Mouse (Mus musculus) liver, embryonic 15.5 days (tissue): Measurements from ENCODE around the gene Vwa1. TPM values are rescaled to one million over a fixed set of nuclear protein-coding genes. Genes with fewer than 3 reads are reported as not detected.

ENCODE experiments used
- ATAC-seq: fragments of 200-750 bp; cut with Nextera tagmentation; 2 replicates; pipeline ENCODE4 v1.8.0; 2017; ENCODE audit warnings: moderate number of reproducible peaks, mild to moderate bottlenecking, moderate library complexity; ENCODE audit not compliant: insufficient read depth
- H3K27ac ChIP-seq: fragments of 300-500 bp; sonication (generic); replicated peaks from 2 replicates; pipeline ENCODE4 v1.5.1; 2015; ENCODE audit warnings: mild to moderate bottlenecking, inconsistent platforms
- H3K27me3 ChIP-seq: fragments of 300-500 bp; sonication (generic); 2 replicates; pipeline ENCODE4 v1.6.1; 2015; ENCODE audit warnings: mild to moderate bottlenecking, inconsistent platforms
- H3K36me3 ChIP-seq: fragments of 300-500 bp; sonication (generic); replicated peaks from 2 replicates; pipeline ENCODE4 v1.6.1; 2015; ENCODE audit warnings: moderate library complexity, mild to moderate bottlenecking, inconsistent platforms
- H3K4me1 ChIP-seq: fragments of 300-500 bp; sonication (generic); replicated peaks from 2 replicates; pipeline ENCODE4 v1.6.1; 2015; ENCODE audit warnings: inconsistent platforms
- H3K4me2 ChIP-seq: fragments of 300-500 bp; sonication (generic); 2 replicates; pipeline ENCODE4 v1.6.1; 2015; ENCODE audit warnings: moderate library complexity, mild to moderate bottlenecking, inconsistent platforms
- H3K4me3 ChIP-seq: fragments of 300-500 bp; sonication (generic); replicated peaks from 2 replicates; pipeline ENCODE4 v1.5.1; 2015; ENCODE audit warnings: mild to moderate bottlenecking, inconsistent platforms
- H3K9ac ChIP-seq: fragments of 300-500 bp; sonication (generic); 2 replicates; pipeline ENCODE4 v1.6.1; 2015; ENCODE audit warnings: moderate library complexity, mild to moderate bottlenecking, inconsistent platforms
- H3K9me3 ChIP-seq: fragments of 300-500 bp; sonication (generic); replicated peaks from 2 replicates; pipeline ENCODE4 v1.6.1; 2016; ENCODE audit warnings: inconsistent platforms
- WGBS: fragments of 180-500 bp; shearing (Covaris S2); methylation state at CpG from one replicate; pipeline ENCODE4 v1.1.7; 2015; ENCODE audit warnings: mixed read lengths; ENCODE audit not compliant: insufficient replicate concordance; 5-methylcytosine and 5-hydroxymethylcytosine counted together
- microRNA-seq: library from miRNA; unstranded; fragments of <30 nt; microRNA quantifications from one replicate; pipeline ENCODE4, GENCODE M21; 2016
- polyA plus RNA-seq: library from polyadenylated mRNA; unstranded; fragments of >200 nt; fragmentation: Nextera tagmentation; extraction: Ambion mirVana; gene quantifications from 2 replicates; pipeline ENCODE4 v1.2.1, GENCODE M21; 2015

Vwa1 gene
- polyA plus RNA-seq, 1 experiment from 2014 or later, result 0.33 TPM

DNA sequence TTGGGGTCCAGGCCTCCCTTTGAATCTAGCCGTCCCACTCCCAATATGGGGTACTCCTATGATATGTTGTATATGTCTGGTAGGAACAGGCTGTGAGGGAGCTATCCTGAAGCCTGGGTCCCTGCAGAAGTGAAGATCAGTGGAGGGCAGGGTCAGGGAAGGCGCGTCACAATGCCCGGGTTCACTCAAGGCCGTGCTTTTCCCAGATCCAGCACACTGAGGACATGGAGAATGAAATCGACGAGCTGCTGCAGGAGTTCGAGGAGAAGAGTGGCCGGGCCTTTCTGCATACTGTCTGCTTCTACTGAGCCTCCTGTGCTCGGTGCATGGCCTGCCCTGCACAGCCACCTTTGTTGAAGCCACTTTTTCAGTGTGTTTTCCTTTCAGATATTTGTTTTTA is 41.2 kb downstream of the Vwa1 start:
- Histone ChIP-seq H3K4me2 (peak overlapping the region; percentile 94; the same call in 1 of the 2 replicates), H3K27ac (0 out of 2 replicates have a peak overlapping the region, but pooled peaks have one; percentile 41), H3K4me3 (no peak overlapping the region), H3K9ac (no peak overlapping the region), H3K4me1 (peaks cover 27% of the 10 kb centered on the region), H3K9me3 (no peaks in the 10 kb centered on the region), H3K27me3 (0 out of 2 replicates have a peak, but pooled peaks cover 6% of the 10 kb centered on the region), H3K36me3 (peaks cover 18% of the 10 kb centered on the region)
- whole genome bisulfite sequencing, result 79% methylated on average over 10 of the region's 10 CpGs
- ATAC-seq, result no peak

- Histone ChIP-seq H3K4me1 (no peaks in the 10 kb centered on the region), H3K4me3 (no peak overlapping the region), H3K27me3 (no peaks in the 10 kb centered on the region), H3K27ac (no peak overlapping the region), H3K9me3 (no peaks in the 10 kb centered on the region), H3K36me3 (peaks cover 43% of the 10 kb centered on the region), H3K4me2 (no peak overlapping the region), H3K9ac (no peak overlapping the region)
- 92% methylated on average over 2 of the region's 2 CpGs for WGBS
- ATAC-seq, result no peak
These were observed 46.5 kb downstream of the Vwa1 start for GRCm38 (mm10) chr4:155727993-155728392.

GRCm38 (mm10) chr4:155721668-155722083 is 52.8 kb downstream of the Vwa1 start:
- H3K27me3 ChIP-seq, result no peaks in the 10 kb centered on the region
- no peak for ATAC-seq

More at GRCm38 (mm10) chr4:155721668-155722083, 52.8 kb downstream of the Vwa1 start:
- Histone ChIP-seq H3K27ac (no peak overlapping the region), H3K4me1 (no peaks in the 10 kb centered on the region), H3K4me2 (no peak overlapping the region), H3K9ac (no peak overlapping the region), H3K36me3 (peaks cover 33% of the 10 kb centered on the region), H3K4me3 (no peak overlapping the region), H3K9me3 (no peaks in the 10 kb centered on the region)
- WGBS, result 48% methylated on average over 4 of the region's 4 CpGs

Small RNAs within 50 kb of the gene (microRNA-seq; reads per million reads assigned to microRNA genes)
- not detected for gene Gm27743

Other genes with a start within 250 kb of the Vwa1 start
- gene Nadk, start 212.3 kb downstream of the Vwa1 start, polyA plus RNA-seq, result 46.9 and 51.4 TPM in 2 replicates
- gene Slc35e2, start 173.3 kb downstream of the Vwa1 start, polyA plus RNA-seq, result 5.4 and 5.9 TPM in 2 replicates
- gene Cdk11b, start 149.8 kb downstream of the Vwa1 start, polyA plus RNA-seq, result 18.6 and 19.9 TPM in 2 replicates
- gene Gm10563, start 129.3 kb downstream of the Vwa1 start, polyA plus RNA-seq, result not detected in 2 replicates
- 4.9 TPM in 2 replicates for gene Mmp23, start 121.3 kb downstream of the Vwa1 start, polyA plus RNA-seq
- gene Mib2, start 105.5 kb downstream of the Vwa1 start, polyA plus RNA-seq, result 3.8 and 5.2 TPM in 2 replicates
- gene Fndc10, start 80.4 kb downstream of the Vwa1 start, polyA plus RNA-seq, result 0.24 and 0.48 TPM in 2 replicates
- 52.0 and 52.4 TPM in 2 replicates for gene Ssu72, start 69.9 kb downstream of the Vwa1 start, polyA plus RNA-seq
- gene Tmem240, start 39.9 kb downstream of the Vwa1 start, polyA plus RNA-seq, result 0.08 and 0.10 TPM in 2 replicates
- gene Atad3a, start 13.6 kb downstream of the Vwa1 start, polyA plus RNA-seq, result 47.9 and 56.5 TPM in 2 replicates
- gene Tmem88b, start 11.2 kb upstream of the Vwa1 start, polyA plus RNA-seq, result 0.13 and 0.22 TPM in 2 replicates
- 0.07 TPM in 1 of 2 replicates, not detected in the other for gene Ankrd65, start 15.7 kb upstream of the Vwa1 start, polyA plus RNA-seq
- 135 and 141 TPM in 2 replicates for gene Mrpl20, start 28.2 kb upstream of the Vwa1 start, polyA plus RNA-seq
- gene Ccnl2, start 37.8 kb upstream of the Vwa1 start, polyA plus RNA-seq, result 65.6 and 77.1 TPM in 2 replicates
- gene Aurkaip1, start 56.6 kb upstream of the Vwa1 start, polyA plus RNA-seq, result 94.0 and 108 TPM in 2 replicates
- gene Mxra8, start 65.0 kb upstream of the Vwa1 start, polyA plus RNA-seq, result 7.7 and 9.9 TPM in 2 replicates
- gene Dvl1, start 72.7 kb upstream of the Vwa1 start, polyA plus RNA-seq, result 5.0 and 6.9 TPM in 2 replicates
- gene Tas1r3, start 88.7 kb upstream of the Vwa1 start, polyA plus RNA-seq, result 0.08 and 0.15 TPM in 2 replicates
- 7.5 and 8.9 TPM in 2 replicates for gene Cptp, start 94.7 kb upstream of the Vwa1 start, polyA plus RNA-seq
- 34.3 and 37.6 TPM in 2 replicates for gene Ints11, start 94.8 kb upstream of the Vwa1 start, polyA plus RNA-seq
- 14.3 and 15.6 TPM in 2 replicates for gene Pusl1, start 117.1 kb upstream of the Vwa1 start, polyA plus RNA-seq
- gene Acap3, start 117.1 kb upstream of the Vwa1 start, polyA plus RNA-seq, result 6.5 and 8.5 TPM in 2 replicates
- gene Ube2j2, start 169.1 kb upstream of the Vwa1 start, polyA plus RNA-seq, result 50.2 and 51.2 TPM in 2 replicates
- gene C1qtnf12, start 187.6 kb upstream of the Vwa1 start, polyA plus RNA-seq, result 76.3 and 81.9 TPM in 2 replicates
- 4.4 and 4.6 TPM in 2 replicates for gene B3galt6, start 218.0 kb upstream of the Vwa1 start, polyA plus RNA-seq
- gene Sdf4, start 218.2 kb upstream of the Vwa1 start, polyA plus RNA-seq, result 77.0 and 81.4 TPM in 2 replicates
- 0.23 and 0.51 TPM in 2 replicates for gene Tnfrsf4, start 239.1 kb upstream of the Vwa1 start, polyA plus RNA-seq